Mouse (Mus musculus): ENCODE results near the gene Hacl1. TPM values are rescaled to one million over a fixed set of nuclear protein-coding genes. Genes with fewer than 3 reads are reported as not detected.
A peak's percentile ranks its signal among the peaks of the same experiment; 100 is the strongest.

Hacl1 gene
- polyA plus RNA-seq, 1 experiment = 6.0 TPM

DNA sequence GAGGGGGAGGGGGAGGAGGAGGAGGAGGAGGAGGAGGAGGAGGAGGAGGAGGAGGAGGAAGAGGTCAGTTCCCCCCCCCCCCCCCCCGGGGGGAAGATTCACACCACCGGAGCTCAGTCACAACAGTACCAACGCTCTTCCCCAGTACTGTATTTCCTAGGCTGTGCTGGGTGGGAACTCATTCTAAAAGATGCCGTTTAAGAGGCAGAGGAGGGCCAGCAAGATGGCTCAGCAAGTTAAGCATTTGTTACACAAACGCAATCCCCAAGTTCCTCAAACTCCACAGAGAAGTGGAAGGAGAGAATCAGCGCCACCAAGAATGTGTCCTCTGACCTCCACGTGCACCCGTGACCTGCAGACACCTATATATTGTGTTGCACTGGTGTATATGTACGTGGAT, 58.0 kb downstream of the Hacl1 start:
- no peak overlapping the region for H3K4me3 ChIP-seq
- no peaks in the 10 kb centered on the region for H3K79me2 ChIP-seq (ENCODE audit: control insufficient read depth, insufficient read depth)
- H3ac ChIP-seq (ENCODE audit: control insufficient read depth, insufficient read length) = no peak overlapping the region
- peaks cover 26% of the 10 kb centered on the region for H3K27me3 ChIP-seq (ENCODE audit: control insufficient read depth, insufficient read depth, insufficient read length)
- H3K36me3 ChIP-seq (ENCODE audit: control insufficient read depth, insufficient read depth) = no peaks in the 10 kb centered on the region
- no peak overlapping the region for H3K4me2 ChIP-seq (ENCODE audit: low read depth)
- TF ChIP-seq CEBPB (IDR thresholded peaks at IDR 0.05; ENCODE audit: insufficient read depth, poor library complexity, severe bottlenecking) (no peak), MYOG (IDR thresholded peaks at IDR 0.05; ENCODE audit: control insufficient read depth in 1 of 3, insufficient read depth in 1 of 3, insufficient read length in 2 of 3, low read depth in 2 of 3) (no peak), POLR2A (IDR thresholded peaks at IDR 0.05; ENCODE audit: insufficient read length, low read depth) (no peak), MYOD1 (IDR thresholded peaks at IDR 0.05; ENCODE audit: control insufficient read depth in 1 of 3, insufficient read length in 2 of 3, low read depth in 2 of 3) (no peak), SRF (IDR thresholded peaks at IDR 0.05; ENCODE audit: control insufficient read depth, insufficient read length, low read depth) (no peak), USF1 (IDR thresholded peaks at IDR 0.05; ENCODE audit: low read depth) (no peak)

DNA sequence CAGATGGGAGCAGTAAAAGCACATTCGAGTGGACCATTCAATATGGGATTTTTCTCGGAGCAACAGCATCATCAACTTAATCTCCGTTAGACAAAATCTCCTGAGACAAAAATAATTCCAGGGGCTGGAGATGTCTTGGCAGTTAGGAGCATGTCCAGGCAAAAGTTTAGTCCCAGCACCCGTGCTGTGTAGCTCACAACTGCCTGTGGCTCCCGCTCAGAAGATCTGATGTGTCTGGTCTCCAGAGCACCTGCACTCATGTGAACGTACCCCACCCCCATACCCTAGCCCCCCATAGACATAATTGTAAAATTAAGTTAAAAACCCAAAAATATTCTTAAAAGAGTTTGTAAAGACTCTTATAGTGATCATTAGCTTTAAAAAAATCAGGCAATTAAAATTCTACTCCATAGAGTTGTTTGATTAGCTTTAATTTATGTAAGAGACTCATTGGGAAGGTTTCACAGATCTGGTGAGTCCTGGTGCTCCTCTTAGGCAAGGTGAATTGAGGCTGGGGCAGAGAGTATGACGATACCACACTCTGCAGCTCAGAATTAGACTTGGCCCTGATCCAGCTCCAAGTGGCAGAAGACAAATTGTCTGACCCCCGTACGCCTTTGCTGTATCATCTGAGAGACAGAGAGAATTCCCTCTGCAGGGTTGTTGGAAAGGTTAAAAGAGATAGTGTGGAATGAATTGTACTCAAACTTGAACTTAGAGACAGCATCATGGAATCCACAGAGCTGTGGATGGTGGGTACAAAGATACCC, 62.9 kb downstream of the Hacl1 start:
- Histone ChIP-seq H3K4me3 (no peak overlapping the region), H3K27me3 (ENCODE audit: control insufficient read depth, insufficient read depth, insufficient read length) (no peaks in the 10 kb centered on the region), H3K79me2 (ENCODE audit: control insufficient read depth, insufficient read depth) (no peaks in the 10 kb centered on the region), H3K4me2 (ENCODE audit: low read depth) (peak overlapping the region; percentile 30), H3K36me3 (ENCODE audit: control insufficient read depth, insufficient read depth) (no peaks in the 10 kb centered on the region), H3ac (ENCODE audit: control insufficient read depth, insufficient read length) (no peak overlapping the region)
- TF ChIP-seq MYOG (IDR thresholded peaks at IDR 0.05; ENCODE audit: control insufficient read depth in 1 of 3, insufficient read depth in 1 of 3, insufficient read length in 2 of 3, low read depth in 2 of 3) = no peak
- TF ChIP-seq TCF12 (IDR thresholded peaks at IDR 0.05; ENCODE audit: insufficient read depth, poor library complexity, severe bottlenecking) = no peak
- no peak for TF ChIP-seq E2F4 (IDR thresholded peaks at IDR 0.05; ENCODE audit: insufficient read depth)
- no peak for TF ChIP-seq SRF (IDR thresholded peaks at IDR 0.05; ENCODE audit: control insufficient read depth, insufficient read length, low read depth)

DNA sequence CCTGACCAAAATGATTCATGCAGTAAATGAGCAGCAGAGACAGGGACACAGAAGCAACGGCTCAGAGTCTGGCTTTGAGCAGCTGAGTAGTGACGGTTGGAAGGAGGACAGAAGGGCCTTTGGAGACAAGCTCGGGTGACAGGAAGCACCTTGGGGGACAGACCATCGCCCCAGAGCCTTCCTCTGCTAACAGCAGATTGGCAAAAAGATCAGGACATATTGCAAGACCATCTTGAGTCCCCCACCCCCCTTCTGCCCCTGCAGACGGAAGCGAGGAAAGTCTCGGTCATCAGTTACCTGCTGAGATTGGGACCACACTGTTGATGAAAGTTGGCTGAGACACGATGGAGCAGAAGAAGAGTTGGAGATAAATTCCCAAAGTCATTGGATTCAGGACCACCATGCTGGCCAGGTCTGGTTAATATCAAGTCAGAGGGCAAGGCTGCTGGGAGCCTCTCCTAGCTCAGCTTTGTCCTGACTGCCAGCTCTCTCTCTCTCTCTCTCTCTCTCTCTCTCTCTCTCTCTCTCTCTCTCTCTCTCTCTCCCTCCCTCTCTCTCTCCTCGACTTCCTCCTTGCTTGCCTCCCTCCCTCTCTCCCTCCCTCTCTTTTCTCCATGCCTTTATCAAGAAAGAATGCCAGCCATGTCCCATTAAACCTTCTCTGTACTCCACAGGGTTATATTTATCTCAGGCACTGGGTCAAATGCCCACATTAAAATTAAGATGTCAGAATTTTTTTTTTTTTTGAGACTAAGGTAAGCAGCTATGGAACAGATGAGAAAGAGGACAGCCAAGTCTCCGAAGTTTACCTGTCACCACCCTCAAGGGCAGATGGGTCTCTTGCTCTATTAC, 64.0 kb downstream of the Hacl1 start:
- H3K27me3 ChIP-seq (ENCODE audit: control insufficient read depth, insufficient read depth, insufficient read length) = no peaks in the 10 kb centered on the region
- no peak for TF ChIP-seq POLR2A (IDR thresholded peaks at IDR 0.05; ENCODE audit: insufficient read length, low read depth)
- no peak for TF ChIP-seq CEBPB (IDR thresholded peaks at IDR 0.05; ENCODE audit: insufficient read depth, poor library complexity, severe bottlenecking)
- no peak for TF ChIP-seq E2F4 (IDR thresholded peaks at IDR 0.05; ENCODE audit: insufficient read depth)
- no peak for TF ChIP-seq TCF3 (IDR thresholded peaks at IDR 0.05; ENCODE audit: insufficient read length, low read depth)
- no peak for TF ChIP-seq TCF12 (IDR thresholded peaks at IDR 0.05; ENCODE audit: insufficient read depth, poor library complexity, severe bottlenecking)
- no peak for TF ChIP-seq POLR2AphosphoS2 (IDR thresholded peaks at IDR 0.05; ENCODE audit: insufficient read length, low read depth)
- TF ChIP-seq MAX (IDR thresholded peaks at IDR 0.05; ENCODE audit: low read depth) = no peak
- no peaks in the 10 kb centered on the region for H3K36me3 ChIP-seq (ENCODE audit: control insufficient read depth, insufficient read depth)
- H3K4me3 ChIP-seq = no peak overlapping the region
- H3K4me2 ChIP-seq (ENCODE audit: low read depth) = peak overlapping the region; percentile 53
- no peak overlapping the region for H3ac ChIP-seq (ENCODE audit: control insufficient read depth, insufficient read length)
- no peaks in the 10 kb centered on the region for H3K79me2 ChIP-seq (ENCODE audit: control insufficient read depth, insufficient read depth)

DNA sequence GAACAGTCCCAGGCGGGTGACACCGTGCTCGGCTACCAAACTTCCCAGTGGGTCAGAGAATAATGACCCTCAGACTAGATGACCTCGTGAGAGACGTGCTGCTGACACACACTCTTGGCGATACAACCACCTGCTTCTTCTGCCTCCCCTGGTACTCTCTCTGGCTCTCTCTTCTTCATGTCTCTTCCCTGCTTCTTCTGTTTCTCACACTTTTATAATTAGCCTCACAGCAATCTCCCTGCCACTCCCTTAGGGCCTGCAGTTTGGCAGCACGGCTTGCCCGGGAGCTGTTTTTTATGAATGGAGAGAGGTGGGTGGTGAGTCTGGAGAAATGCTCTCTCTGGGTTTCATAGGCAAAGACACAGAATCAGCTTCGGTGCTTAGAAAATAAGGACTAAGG, 65.2 kb downstream of the Hacl1 start:
- Histone ChIP-seq H3K79me2 (ENCODE audit: control insufficient read depth, insufficient read depth) (no peaks in the 10 kb centered on the region), H3K4me3 (no peak overlapping the region), H3ac (ENCODE audit: control insufficient read depth, insufficient read length) (no peak overlapping the region), H3K27me3 (ENCODE audit: control insufficient read depth, insufficient read depth, insufficient read length) (no peaks in the 10 kb centered on the region), H3K36me3 (ENCODE audit: control insufficient read depth, insufficient read depth) (no peaks in the 10 kb centered on the region), H3K4me2 (ENCODE audit: low read depth) (peak overlapping the region; percentile 53)
- TF ChIP-seq TCF12 (IDR thresholded peaks at IDR 0.05; ENCODE audit: insufficient read depth, poor library complexity, severe bottlenecking) (no peak), MYOD1 (IDR thresholded peaks at IDR 0.05; ENCODE audit: control insufficient read depth in 1 of 3, insufficient read length in 2 of 3, low read depth in 2 of 3) (peak in 1 of 3 experiments; percentile 71)

DNA sequence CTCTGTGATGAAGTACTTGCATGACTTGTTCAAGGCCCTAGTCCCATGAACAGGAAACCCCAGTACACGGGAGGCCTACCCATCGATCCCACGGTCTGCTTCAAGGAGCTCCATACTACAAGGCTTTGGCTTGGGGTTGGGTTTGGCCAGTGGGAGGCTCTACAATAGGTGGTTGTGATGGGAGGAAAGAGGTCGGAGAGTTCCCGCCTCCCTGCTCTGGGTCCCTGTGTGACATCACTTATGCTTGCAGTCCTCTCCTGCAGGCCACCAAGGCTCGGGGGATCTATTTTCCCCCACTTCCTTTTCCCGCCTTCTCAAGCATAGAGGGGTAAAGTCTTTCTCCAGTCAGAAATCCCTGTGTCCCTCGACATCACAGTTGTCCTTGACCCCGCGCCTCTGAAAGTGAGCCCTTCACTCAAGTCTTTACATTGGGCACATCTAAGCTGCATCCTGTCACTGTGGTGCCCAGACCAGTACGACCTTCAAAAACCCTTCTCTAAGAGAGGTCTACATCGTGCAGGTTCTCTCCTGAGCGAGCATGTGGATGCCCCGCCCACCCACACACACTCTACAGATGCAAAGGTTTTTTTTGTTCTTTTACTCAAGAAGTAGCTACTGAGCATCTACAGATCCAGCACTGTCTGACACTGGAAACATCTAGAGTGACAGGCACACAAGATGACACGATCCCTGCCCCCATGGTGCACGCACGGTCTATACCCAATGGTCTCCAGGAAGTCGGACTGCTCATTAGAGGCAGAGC, 66.0 kb downstream of the Hacl1 start:
- Histone ChIP-seq H3K79me2 (ENCODE audit: control insufficient read depth, insufficient read depth) (no peaks in the 10 kb centered on the region), H3K27me3 (ENCODE audit: control insufficient read depth, insufficient read depth, insufficient read length) (no peaks in the 10 kb centered on the region), H3K4me3 (no peak overlapping the region), H3K36me3 (ENCODE audit: control insufficient read depth, insufficient read depth) (no peaks in the 10 kb centered on the region), H3K4me2 (ENCODE audit: low read depth) (peak overlapping the region; percentile 46), H3ac (ENCODE audit: control insufficient read depth, insufficient read length) (no peak overlapping the region)
- no peak for TF ChIP-seq SRF (IDR thresholded peaks at IDR 0.05; ENCODE audit: control insufficient read depth, insufficient read length, low read depth)
- TF ChIP-seq TCF12 (IDR thresholded peaks at IDR 0.05; ENCODE audit: insufficient read depth, poor library complexity, severe bottlenecking) = no peak
- TF ChIP-seq CEBPB (IDR thresholded peaks at IDR 0.05; ENCODE audit: insufficient read depth, poor library complexity, severe bottlenecking) = no peak
- no peak for TF ChIP-seq REST (IDR thresholded peaks at IDR 0.05; ENCODE audit: insufficient read depth, insufficient read length)
- no peak for TF ChIP-seq POLR2A (IDR thresholded peaks at IDR 0.05; ENCODE audit: insufficient read length, low read depth)

All from myocyte (in vitro differentiated cells).